Mouse (Mus musculus) heart, adult 2 months (tissue): ENCODE measurements around the gene Cfap221. TPM values are rescaled to one million over a fixed set of nuclear protein-coding genes. Genes with fewer than 3 reads are reported as not detected.

Experiments
- DNase-seq, 2 experiments: peaks; one replicate each; pipeline ENCODE4 v3.0.0; 2021
- H3K27ac ChIP-seq: fragments of 200-600 bp; 2 replicates; pipeline ENCODE4 v1.8.1; 2022
- H3K27me3 ChIP-seq: fragments of 200-500 bp; 2 replicates; pipeline ENCODE4 v1.6.1; 2012; ENCODE audit warnings: mild to moderate bottlenecking, low read length, inconsistent platforms, mixed read lengths; ENCODE audit not compliant: control insufficient read depth, insufficient read depth
- H3K36me3 ChIP-seq: fragments of 200-500 bp; 2 replicates; pipeline ENCODE4 v1.6.1; 2012; ENCODE audit warnings: low read length, inconsistent platforms; ENCODE audit not compliant: control insufficient read depth, insufficient read depth
- H3K4me1 ChIP-seq: fragments of 200-500 bp; 2 replicates; pipeline ENCODE4 v1.6.1; 2011; ENCODE audit warnings: low read length; ENCODE audit not compliant: control insufficient read depth, insufficient read depth
- H3K4me3 ChIP-seq: fragments of 200-600 bp; 2 replicates; pipeline ENCODE4 v1.8.1; 2022
- H3K79me2 ChIP-seq: fragments of 200-500 bp; replicated peaks from 2 replicates; pipeline ENCODE4 v1.6.1; 2012; ENCODE audit warnings: mild to moderate bottlenecking, inconsistent platforms, low read length, moderate library complexity, mixed read lengths; ENCODE audit not compliant: control insufficient read depth, insufficient read depth
- H3K9ac ChIP-seq: fragments of 200-500 bp; 2 replicates; pipeline ENCODE4 v1.6.1; 2012; ENCODE audit warnings: low read depth, mild to moderate bottlenecking, control low read depth, inconsistent platforms, low read length, mixed read lengths
- CTCF ChIP-seq: fragments of 200-600 bp; IDR thresholded peaks from 2 replicates; pipeline ENCODE4 v1.8.1; 2022; ENCODE audit warnings: antibody characterized with exemption, mild to moderate bottlenecking, moderate library complexity
- EP300 ChIP-seq: fragments of 200-500 bp; IDR thresholded peaks from 2 replicates; pipeline ENCODE4 v1.6.1; 2011; ENCODE audit warnings: low read depth, low read length, control low read depth; ENCODE audit not compliant: insufficient read depth
- POLR2A ChIP-seq: fragments of 200-500 bp; IDR thresholded peaks from 2 replicates; pipeline ENCODE4 v1.6.1; 2011; ENCODE audit warnings: mild to moderate bottlenecking, low read depth, low read length, control low read depth; ENCODE audit not compliant: insufficient read depth
- WGBS: fragments of 180-500 bp; shearing (Covaris S2); methylation state at CpG from one replicate; pipeline ENCODE4 v1.1.7; 2018; 5-methylcytosine and 5-hydroxymethylcytosine counted together
- intact Hi-C: fragments of 180-260 bp; cut with DNase I; formaldehyde crosslinking; loops from one replicate; pipeline ENCODE4 v1.15.1; 2025
- polyA plus RNA-seq: library from polyadenylated mRNA; depleted of rRNA; stranded (reverse); fragments of >200 nt; gene quantifications from 2 replicates; pipeline ENCODE4 v1.2.3, GENCODE M21; 2012
- total RNA-seq, 2 experiments: library from RNA; stranded (reverse); gene quantifications; 2 replicates each; pipeline ENCODE4 v1.2.3; 2021

Gene Cfap221
- total and polyA plus RNA-seq, 3 experiments, result 0.25 TPM; not detected in 2

GRCm38 (mm10) chr1:120016240-120016639 is 19.2 kb upstream of the Cfap221 start:
- Histone ChIP-seq H3K4me3 (no peak overlapping the region), H3K27me3 (no peaks in the 10 kb centered on the region), H3K27ac (no peak overlapping the region), H3K9ac (no peak overlapping the region), H3K4me1 (no peaks in the 10 kb centered on the region), H3K79me2 (no peaks in the 10 kb centered on the region), H3K36me3 (no peaks in the 10 kb centered on the region)
- intact Hi-C loops, result no loop called here
- DNase-seq, result no peak
- TF ChIP-seq POLR2A (no peak), CTCF (peak; percentile 52)
- WGBS, result 86% methylated on average over 2 of the region's 2 CpGs

GRCm38 (mm10) chr1:120013111-120013510 is 16.1 kb upstream of the Cfap221 start:
- peak; percentile 29 to 69 for DNase-seq
- Histone ChIP-seq H3K27ac (no peak overlapping the region), H3K4me3 (no peak overlapping the region), H3K79me2 (no peaks in the 10 kb centered on the region), H3K36me3 (no peaks in the 10 kb centered on the region), H3K9ac (no peak overlapping the region), H3K27me3 (no peaks in the 10 kb centered on the region; the same call in 1 of the 2 replicates), H3K4me1 (no peaks in the 10 kb centered on the region)
- intact Hi-C loops, result loop anchor here (1.0 to 2.0 kb wide), 2 partner anchors 195 to 464 kb away; no protein-coding TSS in a partner anchor
- no peak for TF ChIP-seq POLR2A
- peak; percentile 79 for TF ChIP-seq CTCF

- TF ChIP-seq POLR2A, result no peak
- no peak for TF ChIP-seq EP300
- TF ChIP-seq CTCF, result no peak
- intact Hi-C loops, result loop anchor here (1.0 to 2.0 kb wide), 2 partner anchors 194 to 464 kb away; no protein-coding TSS in a partner anchor
- Histone ChIP-seq H3K27me3 (peaks cover under 1% of the 10 kb centered on the region; the same call in 1 of the 2 replicates), H3K79me2 (no peaks in the 10 kb centered on the region), H3K36me3 (no peaks in the 10 kb centered on the region), H3K27ac (no peak overlapping the region), H3K9ac (no peak overlapping the region), H3K4me1 (no peaks in the 10 kb centered on the region), H3K4me3 (no peak overlapping the region)
- 82% methylated on average over 12 of the region's 12 CpGs for WGBS
- no peak for DNase-seq
Measured at GRCm38 (mm10) chr1:120012638-120013037, 15.6 kb upstream of the Cfap221 start.

GRCm38 (mm10) chr1:120007851-120008588 is 11.0 kb upstream of the Cfap221 start:
- H3K4me1 ChIP-seq, result no peaks in the 10 kb centered on the region
- peaks cover 7% of the 10 kb centered on the region; the same call in 1 of the 2 replicates for H3K27me3 ChIP-seq
- no peaks in the 10 kb centered on the region for H3K36me3 ChIP-seq
- H3K79me2 ChIP-seq, result no peaks in the 10 kb centered on the region
- no peak overlapping the region for H3K9ac ChIP-seq
- no peak overlapping the region for H3K27ac ChIP-seq
- no peak overlapping the region for H3K4me3 ChIP-seq
- intact Hi-C loops, result no loop called here
- no peak for TF ChIP-seq POLR2A
- no peak for TF ChIP-seq CTCF
- TF ChIP-seq EP300, result no peak
- DNase-seq, result no peak
- WGBS, result 43% methylated on average over 11 of the region's 11 CpGs

GRCm38 (mm10) chr1:120006844-120007790 is 10.1 kb upstream of the Cfap221 start, which contains the start of gene Sctr:
Gene Sctr (plus strand): TSS chr1:120006894.
- Histone ChIP-seq H3K9ac (no peak within 1 kb of the TSS), H3K36me3 (no peaks in the 10 kb centered on the region), H3K27ac (no peak within 1 kb of the TSS), H3K27me3 (peaks cover 7% of the 10 kb centered on the region; the same call in 1 of the 2 replicates), H3K4me1 (no peaks in the 10 kb centered on the region), H3K4me3 (no peak within 1 kb of the TSS), H3K79me2 (no peaks in the 10 kb centered on the region)
- no peak for TF ChIP-seq POLR2A
- intact Hi-C loops, result no loop called here
- 6% methylated on average over 39 of the region's 39 CpGs for WGBS
- no peak for DNase-seq

- TF ChIP-seq CTCF (peak; percentile 19; the same call in 1 of the 2 replicates), POLR2A (no peak), EP300 (no peak)
- intact Hi-C loops, result no loop called here
- H3K4me3 ChIP-seq, result peak overlapping the region; percentile 47; the same call in 1 of the 2 replicates
- H3K36me3 ChIP-seq, result no peaks in the 10 kb centered on the region
- H3K27me3 ChIP-seq, result no peaks in the 10 kb centered on the region; the same call in 1 of the 2 replicates
- no peaks in the 10 kb centered on the region for H3K79me2 ChIP-seq
- no peak for DNase-seq
- no peaks in the 10 kb centered on the region for H3K4me1 ChIP-seq
- WGBS, result 29% methylated on average over 5 of the region's 5 CpGs
- no peak overlapping the region for H3K9ac ChIP-seq
- H3K27ac ChIP-seq, result no peak overlapping the region
Measured at GRCm38 (mm10) chr1:119997644-119998043, 610 bp upstream of the Cfap221 start.
